8 mouse cellular contexts compared by ENCODE assay signal in the genomic region with DNA sequence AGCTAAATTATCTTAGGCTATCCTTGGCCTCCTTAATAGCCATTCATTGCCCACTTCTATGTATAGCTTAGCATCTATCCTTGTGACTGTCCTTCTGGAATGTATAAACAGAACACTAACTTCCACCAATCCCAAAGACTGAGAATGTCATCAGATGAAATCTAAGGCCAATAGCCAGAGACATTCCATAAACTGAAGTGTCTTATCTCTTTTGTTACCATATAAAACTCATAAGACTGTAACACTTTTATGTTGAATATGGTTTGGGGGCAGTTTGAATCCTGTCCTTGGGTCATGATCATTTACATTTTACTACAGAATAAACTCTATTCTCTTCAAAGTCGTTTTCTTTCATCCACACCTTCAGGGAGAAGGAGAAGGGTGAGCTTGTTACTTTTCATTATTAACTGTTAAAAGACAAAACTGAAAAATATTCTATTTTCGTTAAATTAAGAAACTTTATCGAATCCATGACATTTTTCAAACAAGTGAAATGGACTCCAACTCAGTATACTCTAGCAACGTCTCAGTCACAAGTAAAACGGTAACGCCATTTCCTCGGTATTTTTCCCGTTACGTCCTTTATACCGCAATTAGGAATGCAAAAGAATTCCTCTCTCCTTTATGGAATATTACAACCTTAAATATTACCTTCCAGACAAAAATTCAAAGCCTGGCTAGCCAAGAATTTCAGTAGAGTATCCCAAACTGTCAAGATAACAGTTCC. TPM values are rescaled to one million over a fixed set of nuclear protein-coding genes. Genes with fewer than 3 reads are reported as not detected.
DNase-seq lines count a peak whose midpoint lies in the region; ATAC-seq and TF ChIP-seq lines count a peak whose summit lies in the region.

No protein-coding gene starts in this region.

- no peak for ATAC-seq in forebrain, embryonic 11.5 days (replicated peaks; ENCODE audit: low FRiP score)
- ATAC-seq in liver, embryonic 14.5 days (ENCODE audit: insufficient read depth) = no peak

- H3K9ac ChIP-seq in forebrain, embryonic 11.5 days (ENCODE audit: low read length) = peak overlapping the region; percentile 98; the same call in 1 of the 2 replicates
- peak overlapping the region; percentile 95 for H3K9ac ChIP-seq in liver, embryonic 14.5 days (replicated peaks)

- no peaks in the 10 kb centered on the region for H3K9me3 ChIP-seq in heart, embryonic 10.5 days
- H3K9me3 ChIP-seq in E14TG2a.4 (ENCODE audit: low read length) = peaks cover 12% of the 10 kb centered on the region
- H3K9me3 ChIP-seq in forebrain, embryonic 11.5 days (ENCODE audit: control insufficient read depth, low read length) = no peaks in the 10 kb centered on the region
- no peaks in the 10 kb centered on the region for H3K9me3 ChIP-seq in liver, embryonic 14.5 days (ENCODE audit: control insufficient read depth, low read length)

- TF ChIP-seq CTCF in E14TG2a.4 (conservative IDR thresholded peaks at IDR 0.05; ENCODE audit: low read length) = no peak
- no peak for TF ChIP-seq CTCF in liver, embryonic 14.5 days (IDR thresholded peaks at IDR 0.05; ENCODE audit: low read depth)

- no peaks in the 10 kb centered on the region for H3K27me3 ChIP-seq in heart, embryonic 10.5 days (ENCODE audit: insufficient read depth, poor library complexity, severe bottlenecking)
- H3K27me3 ChIP-seq in E14TG2a.4 (ENCODE audit: insufficient read depth, low read length) = no peaks in the 10 kb centered on the region
- no peaks in the 10 kb centered on the region for H3K27me3 ChIP-seq in forebrain, embryonic 11.5 days (ENCODE audit: control insufficient read depth, insufficient read depth, low read length)
- no peaks in the 10 kb centered on the region for H3K27me3 ChIP-seq in liver, embryonic 14.5 days (ENCODE audit: control insufficient read depth, insufficient read depth, low read length)

- peaks cover 23% of the 10 kb centered on the region for H3K36me3 ChIP-seq in heart, embryonic 10.5 days
- H3K36me3 ChIP-seq in E14TG2a.4 (ENCODE audit: insufficient read depth, low read length) = peaks cover 29% of the 10 kb centered on the region
- peaks cover under 1% of the 10 kb centered on the region; the same call in 1 of the 2 replicates for H3K36me3 ChIP-seq in forebrain, embryonic 11.5 days (ENCODE audit: control insufficient read depth, insufficient read depth, low read length)
- H3K36me3 ChIP-seq in liver, embryonic 14.5 days (replicated peaks; ENCODE audit: control insufficient read depth, insufficient read depth, low read depth) = peaks cover 25% of the 10 kb centered on the region

- peak overlapping the region; percentile 99 for H3K27ac ChIP-seq in heart, embryonic 10.5 days
- peak overlapping the region; percentile 99 for H3K27ac ChIP-seq in forebrain, embryonic 11.5 days (ENCODE audit: low read depth, low read length)
- peak overlapping the region; percentile 98 for H3K27ac ChIP-seq in liver, embryonic 14.5 days

- H3K4me3 ChIP-seq in heart, embryonic 10.5 days = peak overlapping the region; percentile 71
- H3K4me3 ChIP-seq in E14TG2a.4 (replicated peaks; ENCODE audit: low read length) = peak overlapping the region; percentile 83
- H3K4me3 ChIP-seq in forebrain, embryonic 11.5 days (ENCODE audit: low read depth, low read length) = peak overlapping the region; percentile 59
- H3K4me3 ChIP-seq in liver, embryonic 14.5 days (ENCODE audit: insufficient read depth in 1 of 2, low read depth in 2 of 2, low read length in 2 of 2) = peak overlapping the region; percentile 65 to 83

- DNase-seq in heart, embryonic 10.5 days (ENCODE audit: low spot score) = no peak
- no peak for DNase-seq in heart, adult 9 months (ENCODE audit: low spot score in 2 of 2)
- DNase-seq in forebrain, embryonic 11.5 days (ENCODE audit: low spot score) = no peak
- DNase-seq in liver, embryonic 14.5 days (ENCODE audit: low read depth in 3 of 3, low spot score in 3 of 3) = peak in 2 of 3 experiments; percentile 36 to 43
- no peak for DNase-seq in left cerebral cortex, adult 9 months (ENCODE audit: low spot score in 2 of 2)
- DNase-seq in cerebellum, postnatal 4 days (ENCODE audit: low spot score in 2 of 2) = no peak
- no peak for DNase-seq in spleen, postnatal 10 days (ENCODE audit: low spot score in 2 of 2)

- peaks cover 11% of the 10 kb centered on the region; the same call in 1 of the 2 replicates for H3K4me1 ChIP-seq in heart, embryonic 10.5 days
- H3K4me1 ChIP-seq in E14TG2a.4 (replicated peaks; ENCODE audit: low read depth, low read length) = peaks cover 23% of the 10 kb centered on the region
- H3K4me1 ChIP-seq in forebrain, embryonic 11.5 days (replicated peaks; ENCODE audit: control insufficient read depth, insufficient read depth, low read length) = peaks cover 13% of the 10 kb centered on the region
- peaks cover 26 to 29% of the 10 kb centered on the region in 2 experiments for H3K4me1 ChIP-seq in liver, embryonic 14.5 days (replicated peaks; ENCODE audit: control insufficient read depth in 2 of 2, insufficient read depth in 2 of 2, low read length in 1 of 2)

- 55% methylated on average over 10 of the region's 10 CpGs for WGBS in heart, embryonic 10.5 days
- WGBS in forebrain, embryonic 11.5 days = 66% methylated on average over 10 of the region's 10 CpGs
- 29% methylated on average over 10 of the region's 10 CpGs for WGBS in liver, embryonic 14.5 days (ENCODE audit: insufficient replicate concordance)

- peak overlapping the region; percentile 66 for H3K4me2 ChIP-seq in forebrain, embryonic 11.5 days (ENCODE audit: low read depth, low read length, severe bottlenecking)
- H3K4me2 ChIP-seq in liver, embryonic 14.5 days (ENCODE audit: low read depth) = peak overlapping the region; percentile 87

- TF ChIP-seq EP300 in liver, embryonic 14.5 days (IDR thresholded peaks at IDR 0.05; ENCODE audit: low read depth) = no peak

RNA-seq across cellular contexts. Expression of a gene that starts 1.5 kb away (rescaled TPM):
- polyA plus RNA-seq in heart, embryonic 10.5 days (2016; fragmentation: Nextera tagmentation; extraction: Ambion mirVana) = 112 and 129 TPM in 2 replicates
- polyA plus RNA-seq in forebrain, embryonic 11.5 days (2014; fragmentation: Nextera tagmentation; extraction: Ambion mirVana) = 111 and 112 TPM in 2 replicates
- 42.4 and 42.9 TPM in 2 replicates for polyA plus RNA-seq in liver, embryonic 14.5 days (2012; rRNA removed)
- polyA plus RNA-seq in liver, embryonic 14.5 days (2014; fragmentation: Nextera tagmentation; extraction: Ambion mirVana) = 97.3 and 107 TPM in 2 replicates

RNA-seq across cellular contexts. Expression of a gene that starts 20.2 kb away (rescaled TPM):
- 296 and 533 TPM in 2 replicates for polyA plus RNA-seq in heart, embryonic 10.5 days (2016; fragmentation: Nextera tagmentation; extraction: Ambion mirVana)
- polyA plus RNA-seq in forebrain, embryonic 11.5 days (2014; fragmentation: Nextera tagmentation; extraction: Ambion mirVana) = 1,010 and 1,015 TPM in 2 replicates
- polyA plus RNA-seq in liver, embryonic 14.5 days (2012; rRNA removed) = 86.5 and 191 TPM in 2 replicates
- 165 and 201 TPM in 2 replicates for polyA plus RNA-seq in liver, embryonic 14.5 days (2014; fragmentation: Nextera tagmentation; extraction: Ambion mirVana)

Comparison
In these comparisons a context has a peak if more than half of its experiments do, and no peak if none do; other contexts are left out.
1. DNase-seq: peak in liver, embryonic 14.5 days (2 of 3); none in heart, embryonic 10.5 days (single experiment), heart, adult 9 months (0 of 2), forebrain, embryonic 11.5 days (single experiment), left cerebral cortex, adult 9 months (0 of 2), cerebellum, postnatal 4 days (0 of 2) and spleen, postnatal 10 days (0 of 2).
2. Peak in every context shown above with its lines, with median percentiles within 50 percentile points of each other: H3K27ac ChIP-seq and H3K4me3 ChIP-seq.